Mouse (Mus musculus) kidney, postnatal 14 days (tissue): ENCODE results near the gene Eci1.
A peak's percentile ranks its signal among the peaks of the same experiment; 100 is the strongest.

Experiments
- DNase-seq: peaks from one replicate; pipeline ENCODE4 v3.0.0; 2022; ENCODE audit warnings: mixed read lengths

The Eci1 gene

DNA sequence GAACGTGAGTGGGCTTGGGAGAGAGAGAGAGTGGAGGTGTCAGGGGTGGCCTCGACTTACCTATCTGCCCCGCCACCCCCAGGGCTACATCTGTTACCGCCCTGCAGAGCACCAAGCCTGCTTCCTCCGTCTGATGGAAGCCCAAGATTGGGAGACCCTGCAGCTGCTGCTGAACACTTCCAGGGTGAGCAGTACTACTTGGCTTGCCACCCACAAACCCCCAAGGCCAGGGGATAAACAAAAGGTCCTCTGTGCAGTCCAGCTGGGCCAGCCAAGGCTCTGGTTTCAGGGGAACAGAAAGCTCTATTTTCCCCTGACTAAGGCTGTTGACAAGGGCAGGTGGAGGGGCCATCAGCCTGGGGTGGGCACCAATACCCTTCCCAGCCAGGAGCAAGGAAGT, 48.1 kb downstream of the Eci1 start:
- DNase-seq = no peak

DNA sequence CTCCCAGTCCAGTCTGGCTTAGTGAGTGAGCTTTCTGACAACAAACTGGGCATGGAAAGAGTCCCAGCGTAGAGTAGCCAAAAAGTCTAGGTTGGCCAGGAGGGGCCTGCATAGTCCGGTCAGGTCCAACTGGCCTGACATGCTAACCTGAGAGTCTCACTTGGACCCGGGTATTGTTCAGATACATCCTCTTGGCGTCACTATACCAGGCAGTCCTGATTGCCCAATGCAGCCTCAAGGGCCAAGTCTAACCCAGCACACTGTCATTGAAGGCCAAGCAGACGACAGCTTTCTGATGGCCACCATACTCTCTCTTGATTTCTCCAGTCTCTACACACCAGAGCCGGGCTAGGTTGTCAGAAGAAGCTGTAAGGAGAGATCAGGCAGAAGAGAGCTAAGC, 49.1 kb downstream of the Eci1 start:
- no peak for DNase-seq

DNA sequence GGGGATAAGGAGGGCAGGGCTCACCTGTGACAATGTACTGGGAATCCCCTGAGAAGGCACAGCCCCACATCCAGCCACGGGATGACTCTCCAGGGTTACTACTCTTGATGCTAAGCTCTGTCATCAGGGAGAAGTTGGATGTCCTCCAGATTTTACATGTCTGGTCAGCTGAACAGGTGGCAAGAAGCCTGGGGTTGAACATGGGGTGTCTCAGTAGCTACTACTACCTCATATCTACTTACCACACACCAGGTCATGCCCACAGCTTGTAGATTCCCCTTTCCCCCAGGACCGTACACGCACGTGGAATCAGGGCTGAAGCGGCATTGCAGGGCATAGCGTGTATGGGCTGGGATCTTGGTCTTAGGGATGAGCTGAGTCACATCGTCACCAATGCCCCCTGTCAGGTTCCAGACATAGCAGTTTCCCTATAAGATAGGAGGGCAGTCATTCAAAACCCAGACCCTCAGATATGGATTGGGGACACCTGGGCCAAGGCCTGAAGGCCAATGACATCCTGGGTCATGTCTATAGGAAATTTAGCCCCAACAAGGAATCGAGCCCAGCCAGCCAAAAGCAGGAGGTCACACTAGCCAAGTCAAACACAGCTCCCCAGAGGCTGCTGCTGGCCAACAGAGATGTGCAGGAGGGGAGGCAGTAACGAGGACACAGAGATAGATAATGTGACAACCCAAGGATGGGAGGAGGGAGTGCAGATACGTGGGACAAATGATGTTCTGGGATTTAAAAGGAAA, 49.8 kb downstream of the Eci1 start:
- DNase-seq = no peak

DNA sequence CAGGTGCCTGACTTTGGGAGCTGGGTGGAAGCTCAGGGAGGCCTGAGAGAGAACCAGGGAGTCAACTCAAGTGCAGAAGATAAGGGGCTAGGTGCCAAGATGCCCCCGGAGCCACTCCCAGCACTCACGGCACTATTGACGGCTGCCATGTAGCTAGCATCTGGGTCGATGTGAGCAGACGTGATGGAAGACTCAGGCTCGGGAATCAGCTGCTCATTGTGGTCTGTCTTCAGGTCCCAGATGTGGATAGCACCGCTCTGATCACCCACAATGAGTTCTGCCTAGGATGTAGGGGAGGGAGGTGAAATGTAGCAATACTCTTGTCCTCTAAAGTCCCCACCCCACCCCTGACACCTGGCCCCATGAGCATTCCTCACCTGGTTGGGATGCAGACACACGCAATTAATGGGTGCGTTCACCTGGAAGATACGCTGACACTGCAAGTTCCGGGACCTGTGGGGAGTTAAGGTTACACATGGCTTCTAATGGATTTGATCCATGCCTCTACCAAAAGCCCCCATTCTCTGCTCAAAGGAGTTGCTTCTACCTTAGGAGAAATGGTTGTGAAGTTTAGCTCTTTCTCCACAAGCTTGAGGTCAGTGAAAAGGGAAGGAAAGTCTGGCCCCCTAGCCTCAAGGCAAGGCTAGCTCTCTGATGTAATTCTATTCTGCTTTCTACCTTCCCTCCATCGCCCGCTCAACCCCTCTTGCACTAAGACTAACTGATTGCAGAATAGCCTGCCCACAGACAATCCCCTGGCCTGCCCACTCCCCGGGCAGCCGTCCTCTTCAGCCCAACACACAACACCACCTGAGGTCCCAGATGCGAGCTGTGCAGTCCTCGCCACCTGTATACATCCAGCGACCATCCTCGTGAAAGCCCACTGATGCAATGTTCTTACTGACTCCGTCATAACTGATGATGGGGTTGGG, 50.9 kb downstream of the Eci1 start:
- no peak for DNase-seq

DNA sequence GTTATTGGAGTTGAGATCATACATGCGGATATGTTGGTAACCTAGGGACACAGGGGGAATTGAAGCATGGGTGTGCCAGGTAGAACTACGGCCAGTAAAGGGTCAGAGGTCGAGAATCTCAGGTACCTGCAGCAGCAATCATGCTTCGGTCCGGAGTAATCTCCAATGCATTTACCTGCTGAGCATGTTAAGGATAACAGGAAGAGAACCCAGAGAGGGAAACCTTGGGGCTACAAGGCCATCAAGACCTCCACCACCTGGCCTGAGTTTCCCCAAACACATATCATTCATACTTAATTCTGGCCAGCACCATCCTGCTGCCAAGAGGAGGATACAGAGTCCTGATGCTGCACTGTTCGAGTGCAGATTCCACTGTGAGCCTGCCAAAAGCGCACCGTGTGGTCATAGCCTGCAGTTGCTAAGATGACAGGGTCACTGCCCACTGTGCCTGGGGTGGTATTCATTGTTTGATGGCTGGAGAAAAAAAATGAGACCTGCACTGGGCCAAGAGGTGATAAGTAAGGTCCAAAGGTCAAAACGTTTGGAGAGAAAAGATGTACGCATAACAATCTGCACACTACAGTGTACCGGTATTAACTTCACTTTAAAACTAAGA, 51.7 kb downstream of the Eci1 start:
- peak; percentile 33 for DNase-seq

DNA sequence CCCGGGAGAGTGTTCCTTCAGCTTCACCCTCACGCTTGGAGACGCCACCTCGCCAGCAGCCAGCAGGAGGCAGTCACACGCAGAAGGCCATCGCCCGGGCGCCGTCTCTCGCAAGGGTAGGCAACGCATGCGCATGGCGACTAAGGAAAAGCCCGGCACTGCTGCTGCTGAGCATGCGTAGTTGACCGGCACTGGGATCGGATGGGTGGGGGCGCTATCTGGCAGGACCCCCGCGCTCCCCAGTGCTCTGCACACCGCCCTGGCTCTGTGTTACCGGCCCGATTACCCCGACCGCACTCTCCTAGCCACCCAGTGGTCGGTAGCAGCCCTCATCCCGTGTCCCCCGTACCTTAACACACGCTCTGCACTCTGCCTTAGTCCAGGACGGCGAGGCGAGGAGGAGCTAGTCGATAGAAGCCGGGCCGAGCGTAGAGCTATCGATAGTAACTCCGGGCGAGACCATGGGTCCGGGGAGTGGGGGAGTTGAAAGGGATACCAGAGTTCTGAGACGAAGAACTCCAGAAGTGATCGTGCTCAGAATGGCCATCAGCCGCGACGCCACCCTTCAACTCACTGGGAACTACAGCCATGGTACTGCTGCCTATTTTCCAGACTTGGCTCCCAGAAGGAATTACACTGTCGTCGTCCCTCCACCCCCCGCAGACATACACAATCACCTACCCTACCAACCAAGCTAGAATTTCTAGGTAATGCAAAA, 52.4 kb downstream of the Eci1 start, which contains the start of gene Mlst8:
Gene Mlst8 (minus strand): TSS at position 416 of the 718 bp plus-strand sequence.
- DNase-seq = peak; percentile 97

DNA sequence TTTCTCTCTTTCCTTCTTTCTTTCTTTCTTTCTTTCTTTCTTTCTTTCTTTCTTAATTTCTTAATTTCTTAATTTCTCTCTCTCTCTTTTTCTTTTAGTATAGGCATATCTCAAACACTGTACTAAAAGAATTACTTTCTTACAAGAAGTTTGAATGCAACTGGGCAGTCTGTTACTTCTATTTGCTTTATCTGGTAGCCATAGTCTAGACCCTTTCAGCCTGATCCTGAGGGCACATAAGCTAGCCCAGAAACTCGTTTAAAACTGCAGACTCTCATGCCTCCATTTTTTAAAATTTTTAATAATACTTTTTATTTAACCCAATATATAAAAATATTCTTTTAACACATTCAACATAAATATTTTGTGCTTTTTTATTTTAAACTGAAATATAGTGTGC, 53.0 kb downstream of the Eci1 start:
- DNase-seq = no peak

DNA sequence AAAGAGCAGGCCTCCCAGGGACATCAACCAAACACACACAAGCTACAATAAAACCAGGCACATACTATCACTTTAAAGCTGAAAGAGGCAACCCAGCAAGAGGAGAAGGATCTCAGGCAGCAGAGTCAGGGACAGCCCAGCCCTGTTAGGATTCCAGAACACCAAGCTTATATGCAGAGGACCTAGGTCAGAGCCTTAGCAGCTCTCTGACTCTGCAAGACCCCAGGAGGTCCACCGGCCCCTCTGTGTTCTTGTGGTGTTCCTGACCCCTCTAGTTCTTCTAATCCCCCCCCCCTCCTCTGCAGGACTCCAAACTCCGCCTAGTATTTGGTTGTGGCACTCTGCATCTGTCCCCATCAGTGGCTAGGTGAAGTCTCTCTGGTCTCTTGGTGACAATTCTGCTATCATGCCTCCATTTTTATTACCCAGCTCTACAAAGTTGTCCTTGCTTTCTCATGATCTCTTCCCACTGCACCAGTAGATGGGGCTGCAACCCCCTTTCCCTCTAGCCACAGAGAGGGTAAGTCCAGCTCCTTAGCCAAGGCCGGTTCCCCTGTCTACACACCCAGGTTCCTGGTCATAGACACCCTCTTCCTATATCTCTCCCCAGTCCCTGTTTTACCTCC, 53.9 kb downstream of the Eci1 start:
- DNase-seq = no peak

DNA sequence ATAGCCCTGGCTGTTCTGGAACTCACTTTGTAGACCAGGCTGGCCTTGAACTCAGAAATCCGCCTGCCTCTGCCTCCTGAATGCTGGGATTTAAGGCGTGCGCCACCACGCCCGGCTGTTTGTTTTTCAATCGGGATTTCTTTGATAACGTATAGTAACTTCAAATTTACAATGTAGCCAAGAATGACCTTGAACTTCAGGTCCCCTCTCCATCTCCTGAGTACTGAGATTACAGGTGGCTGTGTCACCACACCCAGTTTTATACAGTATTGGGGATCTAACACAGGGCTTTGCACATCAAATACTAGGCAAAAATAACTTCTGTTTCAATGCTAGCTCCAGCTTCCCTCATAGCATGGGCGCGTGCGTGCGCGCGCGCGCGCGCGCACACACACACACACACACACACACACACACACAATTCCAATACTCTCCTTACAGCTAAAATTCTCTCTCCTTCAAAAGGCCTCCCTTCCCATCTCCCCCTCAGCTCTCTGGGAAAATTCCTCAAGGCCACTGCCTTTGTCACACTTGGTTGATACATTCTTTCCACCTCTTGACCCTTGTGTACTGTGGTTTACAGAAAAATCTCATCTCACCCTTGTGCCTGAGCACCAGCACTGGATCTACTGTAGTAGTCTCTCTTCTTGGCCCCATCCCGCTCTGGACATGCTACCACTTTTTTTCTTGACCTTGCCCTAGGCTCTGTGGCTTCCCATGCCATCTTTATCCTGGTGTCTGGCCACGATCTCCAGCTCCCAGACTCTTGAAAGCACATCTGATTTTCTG, 54.8 kb downstream of the Eci1 start:
- DNase-seq = no peak

DNA sequence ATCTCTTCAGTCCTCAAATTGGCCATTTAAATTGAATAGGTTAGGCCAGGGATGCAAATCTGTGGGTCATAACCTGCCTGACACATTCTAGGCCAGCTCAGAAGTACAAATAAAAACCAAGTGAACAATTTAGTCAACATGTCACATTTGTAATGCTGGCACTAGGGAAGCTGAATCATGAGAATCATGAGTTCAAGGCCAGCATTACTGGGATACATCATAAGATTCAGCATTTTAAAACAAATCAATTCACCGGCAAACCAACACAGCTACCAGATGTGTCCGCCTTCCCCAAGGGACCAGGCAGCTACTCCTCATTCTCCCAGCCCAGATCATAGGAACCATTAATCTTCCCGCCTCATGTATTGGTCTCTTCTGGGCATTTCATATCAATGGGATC, 57.1 kb downstream of the Eci1 start:
- no peak for DNase-seq

DNA sequence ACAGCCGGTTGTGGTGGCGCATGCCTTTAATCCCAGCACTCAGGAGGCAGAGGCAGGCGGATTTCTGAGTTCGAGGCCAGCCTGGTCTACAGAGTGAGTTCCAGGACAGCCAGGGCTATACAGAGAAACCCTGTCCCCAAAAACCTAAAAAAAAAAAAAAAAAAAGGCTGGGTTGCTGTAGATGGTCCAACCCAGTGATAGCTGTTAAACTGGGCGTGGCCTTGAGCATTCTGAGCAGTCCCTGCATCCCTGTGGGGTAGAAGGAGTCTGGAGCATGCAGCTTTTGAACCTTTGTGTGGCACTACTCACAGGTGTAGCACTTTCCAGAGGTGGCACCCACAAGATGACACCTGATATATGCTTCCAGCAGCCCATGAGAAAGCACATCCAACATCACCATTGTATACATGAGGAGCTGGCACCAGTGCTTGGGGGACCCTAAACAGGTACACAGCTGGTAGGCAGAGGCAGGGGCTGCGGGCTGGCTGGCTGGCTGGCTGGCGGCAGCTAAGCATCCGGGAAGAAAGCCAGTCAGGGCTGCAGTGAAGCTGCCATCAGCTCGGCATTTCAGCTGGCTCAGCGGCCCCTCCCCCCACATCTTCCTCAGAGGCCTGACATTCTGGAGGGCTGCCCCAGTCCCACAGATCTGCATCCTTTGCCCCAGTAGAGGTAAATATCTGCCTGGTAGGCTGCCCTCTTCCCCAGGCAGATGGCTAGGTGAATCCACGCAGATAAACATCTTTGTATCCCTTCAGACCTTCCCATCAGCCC, 58.8 kb downstream of the Eci1 start:
- no peak for DNase-seq

DNA sequence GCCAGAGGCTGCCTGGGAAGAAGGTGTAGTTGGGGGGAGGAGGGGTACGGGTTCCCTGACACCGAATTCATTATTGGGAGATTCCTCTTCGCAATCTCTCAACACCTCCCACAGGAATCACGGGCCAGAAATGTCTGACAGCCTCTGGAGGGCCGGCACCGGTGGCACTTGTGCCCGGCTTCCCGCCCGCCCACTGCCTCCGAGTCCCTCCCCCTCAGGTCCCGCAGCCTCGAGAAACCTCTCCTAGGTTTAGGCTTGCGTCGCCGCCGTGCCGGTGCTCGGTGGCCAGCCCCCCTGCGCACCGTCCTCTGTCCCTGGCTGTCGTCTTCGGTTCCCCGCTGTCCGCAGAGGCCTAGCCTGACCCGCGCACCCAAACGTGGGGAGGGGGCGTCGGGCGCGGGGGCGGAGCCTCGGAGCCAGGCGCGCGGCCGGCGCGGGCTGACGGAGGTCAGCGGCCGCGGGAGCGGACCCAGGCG, 61.8 kb downstream of the Eci1 start, which contains the start of gene Caskin1:
Gene Caskin1 (plus strand): TSS at position 416 of the 476 bp plus-strand sequence.
- peak; percentile 32 for DNase-seq

DNA sequence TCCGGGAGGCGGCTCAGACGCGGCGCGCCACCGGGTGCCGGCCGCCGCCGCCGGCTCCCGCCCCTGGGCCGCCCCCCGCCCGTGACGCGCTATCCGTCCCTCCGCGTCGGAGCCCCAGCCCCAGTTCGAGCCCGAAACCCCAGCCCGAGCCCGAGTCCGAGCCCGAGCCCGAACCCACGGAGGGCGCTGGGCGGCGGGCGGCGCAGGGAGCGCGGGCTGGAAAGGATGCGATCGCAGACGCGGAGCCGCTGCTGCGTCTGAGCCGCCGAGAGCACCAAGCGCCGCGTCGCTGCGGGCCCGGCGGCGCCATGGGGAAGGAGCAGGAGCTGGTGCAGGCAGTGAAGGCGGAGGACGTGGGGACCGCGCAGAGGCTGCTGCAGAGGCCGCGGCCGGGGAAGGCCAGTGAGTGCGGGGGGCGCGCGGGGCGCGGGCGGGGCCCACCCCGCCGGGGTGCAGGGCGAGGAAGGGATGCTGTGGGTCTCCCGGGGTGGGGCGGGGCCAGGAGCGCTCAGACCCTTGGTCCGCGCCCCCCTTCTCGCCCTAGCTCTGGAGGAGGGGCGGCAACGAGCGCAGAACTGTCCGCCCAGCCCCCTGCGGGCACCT, 62.3 kb downstream of the Eci1 start:
- peak; percentile 49 for DNase-seq
